Mouse (Mus musculus) testis, postnatal 14 days (tissue): ENCODE results near the gene Acin1.
"Not testable (repeated sequence)": the region's sequence is repeated elsewhere in the genome, so short reads cannot be mapped to it uniquely, and the experiment has no call there.

ENCODE experiments used
- DNase-seq: peaks from one replicate; pipeline ENCODE4 v3.0.0; 2021; ENCODE audit warnings: low spot score

Gene Acin1

DNA sequence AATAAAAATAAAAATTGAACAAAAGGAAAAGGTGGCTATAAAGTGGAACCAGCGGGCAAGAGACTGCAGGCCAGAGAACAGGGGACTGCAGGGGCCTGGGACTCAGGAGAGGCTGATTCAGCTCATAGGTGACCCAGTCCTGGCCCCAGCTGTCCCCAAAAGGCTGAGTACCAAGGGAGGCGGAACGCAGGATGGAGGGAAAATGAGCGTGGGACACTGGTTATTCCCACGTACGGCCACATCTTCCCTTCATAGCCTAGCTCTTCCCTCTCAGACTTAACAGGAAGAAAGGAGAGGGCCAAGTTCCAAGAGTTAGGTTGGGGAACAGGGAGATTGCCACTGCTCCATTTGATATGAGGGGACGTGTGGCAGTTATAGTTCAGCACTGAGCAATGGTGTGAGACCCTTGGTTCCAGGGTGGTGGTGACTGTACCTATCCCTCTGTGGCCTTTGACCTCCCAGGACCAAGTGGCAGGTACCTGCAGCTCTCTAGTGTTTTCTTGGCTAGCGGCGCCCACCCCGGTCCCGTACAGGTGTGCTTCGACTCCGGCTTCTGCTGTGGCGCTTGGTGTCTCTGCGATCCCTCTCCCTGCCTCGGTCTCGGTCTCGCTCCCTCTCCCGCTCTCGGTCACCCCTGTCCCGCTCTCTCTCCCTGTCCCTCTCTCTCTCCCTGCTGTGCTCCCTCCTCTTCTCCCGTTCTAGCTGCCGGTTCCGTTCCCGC lies 44.3 kb downstream of the Acin1 start:
- no peak for DNase-seq

DNA sequence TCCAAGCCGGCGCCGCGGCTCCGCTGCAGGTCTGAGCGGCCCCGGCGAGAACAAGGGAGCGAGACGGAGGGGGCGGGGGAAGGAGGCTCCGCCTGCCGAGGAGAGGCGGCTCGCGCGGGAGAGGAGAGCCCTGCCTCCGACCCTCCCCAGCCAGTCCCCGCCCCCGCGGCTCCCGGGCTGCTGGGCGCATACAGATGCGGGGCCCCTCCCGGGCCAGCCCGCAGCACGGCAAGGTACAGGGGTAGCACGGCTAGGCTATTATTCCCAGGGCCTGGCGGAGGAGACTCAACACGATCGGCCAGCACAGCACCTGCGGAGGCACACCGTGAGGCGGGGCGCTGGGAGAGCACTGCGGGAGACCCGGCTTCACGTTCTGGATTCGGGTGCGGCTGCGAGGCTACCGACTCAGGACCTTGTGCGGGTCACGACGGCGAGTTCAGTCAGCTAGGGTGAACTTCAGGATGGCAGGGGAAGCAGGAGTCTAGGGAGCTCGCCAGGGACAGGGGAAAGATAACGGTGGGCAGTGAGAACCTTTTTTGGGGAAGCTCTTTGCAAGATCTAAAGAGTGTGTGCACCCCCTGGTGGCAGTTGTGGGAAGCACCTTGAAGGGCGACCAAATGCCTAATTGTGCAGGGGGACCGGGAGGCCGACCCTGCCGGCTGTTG lies 45.3 kb downstream of the Acin1 start, which contains the start of gene Cdh24:
TSS of gene Cdh24 (minus strand) at position 60 of the 665 bp plus-strand sequence.
- peak; percentile 85 for DNase-seq

DNA sequence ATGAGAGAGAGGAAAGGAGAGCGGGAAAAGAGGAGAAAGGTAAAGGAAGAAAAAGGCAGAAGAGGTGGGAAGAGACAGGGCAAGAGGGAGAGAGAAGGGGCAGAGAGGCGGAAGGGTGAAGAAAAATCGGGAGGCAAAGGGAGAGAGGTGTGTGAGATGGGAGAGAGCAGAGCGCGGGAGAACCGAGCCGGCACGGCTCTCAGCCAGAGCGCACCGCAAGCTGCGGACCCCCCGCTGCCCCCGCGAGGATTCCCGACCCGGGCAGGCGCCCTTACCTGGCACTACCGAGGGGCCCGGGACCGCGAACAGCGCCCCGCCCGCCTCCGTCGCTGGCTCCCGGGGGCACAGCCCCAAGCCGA lies 45.8 kb downstream of the Acin1 start, which contains the start of gene Gm17606:
TSS of gene Gm17606 (plus strand) at position 7 of the 359 bp plus-strand sequence.
- DNase-seq: no peak

DNA sequence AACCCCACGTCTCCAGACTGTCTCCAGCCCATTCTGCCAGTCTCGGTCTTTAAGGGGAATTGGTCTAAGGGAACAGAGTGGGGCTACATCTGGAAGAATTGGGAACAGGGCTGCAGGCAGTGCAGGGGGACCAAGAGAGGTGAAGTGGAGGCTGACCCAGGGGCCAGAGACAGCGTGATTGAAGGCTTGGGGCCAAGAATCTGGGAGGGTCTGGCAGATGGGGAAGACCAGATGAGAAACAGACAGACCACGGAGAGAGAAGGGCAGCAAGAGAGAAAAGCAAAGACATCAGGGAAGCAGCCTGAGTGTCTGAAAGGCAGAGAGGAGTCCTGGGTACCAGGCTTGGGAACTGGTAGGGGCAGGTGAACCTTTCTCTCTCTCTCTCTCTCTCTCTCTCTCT lies 46.6 kb downstream of the Acin1 start:
- DNase-seq: no peak

DNA sequence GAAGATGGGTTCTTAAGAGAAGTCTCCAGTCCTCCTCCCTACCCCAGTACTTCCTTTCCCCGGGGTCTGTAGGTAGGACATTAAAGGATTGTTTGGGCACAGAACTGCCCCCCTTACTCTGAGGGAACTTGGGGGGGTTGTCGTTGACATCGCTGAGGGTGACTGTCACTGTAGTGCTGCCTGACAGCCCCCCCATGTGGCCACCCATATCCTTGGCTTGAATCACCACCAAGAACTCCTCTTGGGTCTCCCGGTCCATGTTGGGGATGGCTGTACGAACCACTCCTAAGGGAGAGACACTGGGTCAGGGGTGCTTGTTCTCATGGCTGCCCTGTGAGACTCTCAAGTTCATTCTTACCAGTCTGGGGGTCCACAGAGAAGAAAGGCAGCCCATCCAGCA lies 48.5 kb downstream of the Acin1 start:
- no peak for DNase-seq

DNA sequence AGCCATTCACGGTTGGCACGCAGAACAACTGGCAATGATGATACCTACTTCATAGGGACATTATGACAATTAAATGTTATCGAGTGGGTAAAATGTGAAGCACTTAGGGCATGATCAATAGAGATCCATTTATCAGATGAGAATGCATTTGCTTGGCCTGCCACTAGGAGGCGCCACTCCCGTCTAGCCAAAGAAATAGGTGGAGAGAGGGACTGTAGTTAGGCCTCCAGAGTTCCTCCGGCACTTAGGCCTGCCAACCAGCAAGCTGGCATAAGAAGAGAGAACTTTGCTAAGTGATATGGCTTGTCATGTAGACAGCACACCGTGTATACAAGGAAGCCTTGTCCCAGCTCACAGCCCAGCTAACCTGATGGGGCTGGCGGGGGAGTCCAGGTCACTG lies 49.8 kb downstream of the Acin1 start:
- no peak for DNase-seq

DNA sequence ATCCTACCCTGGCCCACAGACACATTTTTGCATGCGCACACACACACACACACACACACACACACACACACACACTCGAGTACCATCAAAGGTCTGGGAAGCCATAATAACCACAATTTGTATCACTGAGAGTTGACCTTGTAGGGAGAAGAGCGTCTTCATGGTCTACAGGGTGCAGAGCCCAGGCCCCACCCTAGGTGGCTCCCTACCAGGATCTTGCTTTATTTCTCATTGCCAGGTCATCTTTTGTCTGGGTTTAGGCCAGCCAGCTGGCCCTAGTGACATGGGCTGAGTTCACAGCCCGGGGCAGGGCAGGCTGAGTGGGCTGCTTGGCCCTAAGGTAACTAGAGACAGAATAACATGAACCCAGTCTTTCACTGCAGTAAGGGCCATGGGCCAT lies 52.5 kb downstream of the Acin1 start:
- DNase-seq: no peak

DNA sequence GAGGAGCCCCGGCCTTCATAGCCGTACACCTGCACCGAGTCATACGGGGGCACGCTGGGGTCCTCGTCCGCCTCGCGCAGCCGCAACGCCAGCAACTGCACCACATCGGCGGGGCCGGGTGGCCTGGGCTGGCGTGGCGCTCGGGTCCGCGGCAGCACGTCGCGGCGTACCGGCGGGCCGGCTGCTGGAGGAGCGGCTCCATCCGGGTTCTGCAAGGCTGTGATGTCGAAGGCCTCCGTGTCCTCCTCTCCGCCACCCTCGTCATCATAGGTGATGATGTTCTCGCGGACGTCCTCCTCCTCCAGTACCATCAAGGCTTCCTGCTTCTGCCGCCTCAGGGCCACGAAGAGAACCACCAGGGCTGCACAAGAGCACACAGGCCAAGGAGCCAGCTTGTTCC lies 54.5 kb downstream of the Acin1 start:
- no peak for DNase-seq

DNA sequence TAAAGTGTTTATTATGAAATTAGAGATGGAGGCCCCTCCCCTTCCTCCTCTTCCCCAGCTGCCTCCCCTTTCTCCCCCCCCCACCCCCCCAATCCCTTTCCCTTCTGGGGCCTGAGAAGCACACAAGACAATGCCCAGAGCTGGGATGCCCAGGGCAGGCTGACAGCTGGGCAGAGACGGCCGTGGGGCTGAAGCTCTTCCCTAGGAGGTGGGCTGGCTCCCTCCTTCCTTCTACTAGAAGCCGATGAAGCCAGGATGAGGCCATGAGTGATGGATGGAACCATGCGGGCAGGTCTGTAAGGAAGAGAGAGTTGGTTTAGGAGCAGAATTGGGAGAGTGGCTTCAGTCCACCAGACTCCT lies 55.5 kb downstream of the Acin1 start:
- no peak for DNase-seq

DNA sequence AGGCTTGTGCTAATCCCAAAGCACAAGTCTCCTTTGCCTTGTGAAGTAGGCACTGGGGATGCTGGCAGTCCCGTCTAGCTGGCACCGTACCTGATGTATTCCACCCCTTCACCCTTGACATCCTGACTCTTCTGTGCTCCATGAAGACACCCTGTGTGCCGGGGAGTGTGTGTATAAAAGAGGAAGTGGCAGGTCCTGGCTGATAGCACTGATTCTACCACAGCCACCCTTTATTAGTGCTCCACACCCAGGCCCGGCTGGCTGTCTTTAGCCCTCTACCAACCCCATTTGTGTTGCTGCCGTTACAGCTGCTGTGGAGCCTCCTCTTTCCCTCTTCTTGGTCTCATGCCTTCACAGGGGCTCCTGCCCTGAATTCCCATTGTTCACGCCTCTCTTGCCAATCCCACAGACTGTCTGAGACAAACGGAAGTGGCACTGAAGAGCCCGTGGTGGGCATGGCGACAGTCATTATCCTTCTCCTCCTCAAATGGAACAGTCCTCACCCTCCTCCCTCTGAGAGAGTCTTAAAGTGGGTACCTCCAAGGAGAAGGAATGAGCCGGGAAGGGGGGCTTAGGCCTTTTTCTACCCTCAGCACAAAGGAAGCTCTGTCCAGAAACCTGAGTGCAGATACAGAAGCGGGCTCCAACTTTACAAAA lies 56.0 kb downstream of the Acin1 start:
- no peak for DNase-seq

DNA sequence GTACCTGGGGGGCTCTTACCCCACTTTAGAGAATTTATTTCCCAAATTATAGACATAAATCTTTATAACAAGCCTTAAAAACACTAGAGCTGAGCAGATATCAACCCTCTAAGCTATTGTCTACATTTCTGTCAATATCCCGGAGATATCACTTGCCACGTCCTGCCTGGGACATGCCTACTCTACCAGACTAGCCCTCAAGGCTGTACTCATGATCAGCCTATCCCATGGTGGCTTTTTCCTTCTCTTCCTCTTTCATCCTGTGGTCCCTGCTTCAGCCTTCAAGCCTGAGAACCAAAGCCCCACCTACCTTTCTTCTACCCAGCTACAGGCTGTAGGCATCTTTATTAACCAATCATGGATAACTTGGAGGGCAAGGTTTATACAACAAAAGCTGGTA lies 56.9 kb downstream of the Acin1 start:
- no peak for DNase-seq

DNA sequence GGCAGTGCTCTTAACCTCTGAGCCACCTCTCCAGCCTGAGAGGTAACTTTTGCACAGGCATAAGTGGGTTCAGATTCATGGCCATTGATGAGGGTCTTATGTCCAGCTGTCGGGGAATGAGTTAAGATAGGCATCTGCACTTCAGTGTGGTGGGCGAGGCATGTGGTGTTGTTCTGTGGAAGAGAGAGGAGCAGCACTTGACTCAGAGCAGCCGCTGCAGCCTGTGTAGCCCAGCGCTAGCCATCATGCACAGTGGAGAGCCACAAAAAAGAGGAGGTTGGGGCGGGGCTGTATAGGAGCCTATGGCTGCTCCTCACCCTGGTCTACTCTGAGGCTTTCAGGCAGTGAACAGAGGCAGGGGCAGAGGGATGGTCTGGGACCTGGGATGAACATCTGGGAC lies 58.6 kb downstream of the Acin1 start:
- DNase-seq: no peak

DNA sequence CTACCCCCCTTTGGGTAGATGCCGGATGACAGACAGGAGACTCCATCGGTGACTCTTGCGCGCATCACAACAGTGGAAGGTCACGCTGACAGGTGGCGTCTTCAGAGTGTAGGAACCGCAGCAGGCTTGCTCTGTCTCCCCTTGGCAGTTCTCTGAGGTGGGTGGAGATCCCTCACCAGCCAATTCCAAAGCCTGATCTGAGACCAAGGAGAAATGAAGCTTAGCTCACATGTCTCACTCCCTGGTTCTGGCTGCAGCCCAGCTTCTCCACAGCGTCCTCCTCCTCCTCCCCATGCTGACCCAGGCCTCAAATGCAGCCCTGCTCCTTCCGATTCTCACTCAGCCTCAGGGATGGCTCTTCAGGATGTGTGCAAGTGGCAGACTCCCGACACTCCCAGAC lies 61.8 kb downstream of the Acin1 start:
- no peak for DNase-seq

DNA sequence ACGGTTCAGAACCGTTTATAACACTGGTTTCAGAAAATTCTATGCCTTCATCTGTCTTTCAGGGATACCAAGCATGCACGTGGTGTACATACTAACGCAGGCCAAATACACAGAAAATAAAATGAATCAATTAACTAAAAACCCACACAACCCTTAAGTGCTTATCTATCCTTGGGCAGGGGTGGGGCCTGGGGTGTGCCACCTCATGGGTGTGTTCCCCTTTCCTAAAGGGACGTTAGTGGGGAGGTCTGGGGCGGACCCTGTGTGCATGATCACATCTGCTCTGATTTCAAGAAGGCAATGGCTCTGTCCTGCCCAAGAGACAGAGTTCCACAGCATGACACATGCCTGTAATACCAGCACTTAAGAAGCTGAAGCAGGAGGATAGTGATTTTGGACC lies 63.4 kb downstream of the Acin1 start:
- DNase-seq: no peak

DNA sequence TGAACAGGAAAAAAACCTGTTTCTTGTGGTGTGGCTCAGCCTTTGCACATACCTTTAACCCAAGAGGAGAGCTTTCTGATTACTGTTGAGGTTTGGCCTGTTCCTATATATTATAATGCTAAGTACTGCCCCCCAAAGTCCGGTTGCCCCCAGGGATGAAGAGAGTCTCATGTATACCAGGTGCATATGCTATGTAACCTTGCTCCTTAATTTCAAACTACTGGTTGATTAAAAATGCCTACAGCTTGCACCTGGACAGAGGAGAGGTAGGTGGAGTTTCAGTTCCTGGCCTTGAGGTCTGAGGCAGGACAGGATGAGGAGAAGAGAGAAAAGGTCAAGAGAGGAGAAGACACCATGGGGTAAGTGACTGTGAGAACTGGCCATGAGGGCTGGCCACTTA lies 65.6 kb downstream of the Acin1 start, which contains the start of gene Psmb11:
TSS of gene Psmb11 (plus strand) at position 301 of the 400 bp plus-strand sequence.
- no peak for DNase-seq

DNA sequence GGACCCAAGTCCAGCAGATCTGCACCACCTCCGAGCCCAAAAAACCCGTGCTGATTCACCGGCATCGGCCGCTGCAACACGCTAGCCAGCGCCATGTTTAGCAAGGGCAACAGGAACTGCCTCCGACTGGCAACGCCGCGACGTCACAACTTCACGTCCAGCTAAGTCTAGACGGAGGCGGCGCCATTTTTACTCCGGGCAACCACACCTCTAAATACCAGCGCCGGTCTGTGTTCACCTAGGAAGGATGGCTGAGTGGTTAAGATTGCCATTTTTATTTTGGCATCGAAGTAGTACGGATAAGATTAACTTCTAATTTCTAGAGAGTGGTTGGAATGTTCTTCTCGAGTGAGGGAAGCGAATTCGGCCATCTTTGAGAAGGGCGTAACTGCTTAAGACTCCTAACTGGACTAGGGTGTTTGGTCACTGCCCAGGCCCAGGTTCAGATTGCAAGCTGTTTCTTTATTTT lies 68.8 kb downstream of the Acin1 start, which contains the start of gene Psmb5:
TSS of gene Psmb5 (minus strand) at position 126 of the 469 bp plus-strand sequence.
- peak; percentile 91 for DNase-seq

DNA sequence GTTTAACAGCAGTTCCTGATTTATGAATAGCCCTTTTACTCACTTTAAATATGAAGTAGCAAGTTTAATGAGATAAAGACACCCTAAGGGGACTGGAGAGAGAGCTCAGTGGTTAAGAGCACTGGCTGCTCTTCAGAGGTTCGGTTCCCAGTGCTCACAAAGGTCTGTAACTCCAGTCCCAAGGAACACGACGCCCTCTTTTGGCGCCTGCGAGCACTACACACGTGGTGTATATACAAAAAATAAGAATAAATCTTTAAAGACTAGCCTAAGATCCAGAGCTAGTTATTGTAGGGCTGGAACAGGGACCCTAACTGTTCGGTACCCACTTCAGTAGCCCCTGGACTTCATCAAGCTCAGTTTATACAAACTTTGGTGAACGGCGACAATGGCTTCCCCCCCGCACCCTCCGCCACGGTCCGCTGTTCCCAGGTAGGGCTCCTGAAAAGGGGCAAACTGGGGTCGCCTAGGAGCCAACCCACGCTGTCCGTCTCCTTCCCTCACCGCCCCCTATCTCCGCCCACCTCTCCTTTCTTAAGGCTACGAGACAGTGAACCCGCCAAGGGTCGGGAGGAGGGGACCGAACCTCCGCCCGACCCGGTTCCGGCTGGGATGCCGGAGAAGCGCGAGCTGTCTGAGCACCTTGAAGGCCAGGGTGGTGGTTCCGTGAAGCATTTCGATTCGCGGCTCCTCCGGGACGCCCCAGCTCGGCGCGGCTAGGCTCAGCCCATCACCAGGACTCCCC lies 69.4 kb downstream of the Acin1 start:
- no peak for DNase-seq

DNA sequence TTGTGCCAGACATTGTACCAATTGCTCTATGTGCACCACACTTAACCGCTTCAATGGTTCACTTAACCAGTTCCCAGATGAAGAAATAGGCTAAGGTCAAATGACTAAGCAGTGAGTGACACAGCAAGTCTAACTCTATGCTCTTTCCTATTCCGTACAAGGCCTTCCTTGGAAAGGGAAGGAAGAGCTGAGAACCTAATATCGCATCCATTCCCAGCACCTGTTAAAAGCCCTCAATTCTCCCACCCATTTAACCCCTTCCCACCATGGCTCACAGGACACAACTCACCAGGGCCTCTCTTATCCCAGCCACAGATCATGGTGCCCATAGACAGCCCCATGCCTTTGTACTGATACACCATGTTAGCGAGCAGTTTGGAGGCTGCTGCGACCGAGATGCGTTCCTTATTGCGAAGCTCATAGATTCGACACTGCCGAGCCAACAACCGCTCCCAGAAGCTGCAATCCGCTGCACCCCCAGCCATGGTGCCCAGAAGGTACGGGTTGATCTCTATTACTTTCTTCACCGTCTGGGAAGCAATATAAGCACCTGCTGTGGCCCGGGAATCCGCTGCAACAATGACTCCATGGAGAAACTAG lies 70.4 kb downstream of the Acin1 start:
- DNase-seq: no peak

DNA sequence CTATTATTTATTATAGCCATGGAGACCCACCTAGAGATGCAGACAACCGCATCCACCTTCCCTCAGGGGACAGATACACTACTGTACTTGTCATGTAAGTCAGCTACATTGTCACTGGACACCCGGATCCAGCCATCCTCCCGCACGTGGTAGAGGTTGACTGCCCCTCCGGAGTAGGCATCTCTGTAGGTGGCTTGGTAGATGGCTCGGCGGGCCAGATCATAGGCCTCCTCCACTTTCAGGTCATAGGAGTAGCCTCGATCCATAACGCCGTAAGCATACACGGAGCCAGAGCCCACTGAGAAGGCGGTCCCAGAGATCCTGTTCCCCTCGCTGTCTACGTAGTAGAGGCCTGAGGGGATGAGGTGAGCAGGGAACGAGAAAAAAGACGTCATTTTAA lies 72.6 kb downstream of the Acin1 start:
- not testable (repeated sequence) for DNase-seq

DNA sequence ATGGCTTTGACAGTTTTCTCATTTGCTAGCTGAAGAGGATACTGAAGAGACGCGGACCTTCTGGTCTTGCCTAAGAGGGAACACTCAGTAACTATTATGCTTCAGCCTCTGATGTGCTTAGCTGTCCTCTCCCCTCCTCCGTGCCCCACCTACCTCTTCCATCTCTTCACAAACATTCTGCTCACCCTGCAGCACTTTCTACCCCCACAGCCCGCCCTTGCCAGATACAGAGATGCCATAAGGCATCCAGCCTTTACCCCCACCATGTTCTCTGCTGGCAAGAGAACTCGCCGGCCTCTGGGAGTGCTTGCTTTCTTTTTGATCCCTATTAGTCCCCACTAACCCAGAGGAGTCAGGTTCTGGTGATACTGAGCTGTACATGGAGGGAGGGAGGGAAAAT lies 76.1 kb downstream of the Acin1 start:
- DNase-seq: no peak

DNA sequence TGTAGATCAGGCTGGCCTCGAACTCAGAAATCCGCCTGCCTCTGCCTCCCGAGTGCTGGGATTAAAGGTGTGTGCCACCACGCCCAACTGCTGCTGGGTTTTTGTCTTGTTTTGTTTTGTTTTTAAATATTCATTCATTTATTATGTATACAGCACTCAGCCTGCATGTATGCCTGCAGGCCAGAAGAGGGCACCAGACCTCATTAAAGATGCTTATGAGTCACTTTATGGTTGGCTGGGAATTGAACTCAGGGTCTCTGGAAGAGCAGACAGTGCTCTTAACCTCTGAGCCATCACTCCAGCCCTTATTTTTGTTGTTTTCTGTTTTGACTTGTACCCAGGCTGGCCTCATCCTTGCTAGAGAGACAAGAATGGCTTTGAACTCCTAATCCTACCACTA lies 76.8 kb downstream of the Acin1 start:
- DNase-seq: no peak

DNA sequence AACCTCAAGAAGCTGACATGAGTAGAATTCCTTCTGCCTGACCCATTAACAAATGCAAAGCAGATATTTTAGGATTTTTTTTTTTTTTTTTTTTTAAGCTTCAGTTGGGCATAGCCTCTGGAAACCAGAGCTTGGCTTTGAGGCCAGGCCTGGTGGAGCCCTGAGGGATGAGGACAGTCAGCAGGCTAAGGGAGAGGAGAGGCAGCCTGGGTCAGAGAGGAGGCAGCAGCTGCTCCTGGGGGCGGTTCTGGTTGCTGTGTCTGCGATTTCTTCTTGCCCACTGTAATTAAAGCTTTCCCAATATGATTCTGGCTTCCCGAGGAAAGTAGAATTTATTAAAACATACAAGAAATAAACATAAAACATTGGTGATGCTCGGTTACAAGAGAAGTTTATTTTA lies 77.5 kb downstream of the Acin1 start:
- DNase-seq: no peak
